Mouse (Mus musculus) neutrophil, adult 65 days (primary cell): ENCODE data around the gene Arl6ip4. TPM values are rescaled to one million over a fixed set of nuclear protein-coding genes. Genes with fewer than 3 reads are reported as not detected.

ENCODE experiments used
- total RNA-seq: library from RNA; stranded (reverse); gene quantifications from 2 replicates; pipeline ENCODE4 v1.2.4, GENCODE M21; 2023

Arl6ip4 gene
- 23.9 and 38.2 TPM in 2 replicates for total RNA-seq

DNA sequence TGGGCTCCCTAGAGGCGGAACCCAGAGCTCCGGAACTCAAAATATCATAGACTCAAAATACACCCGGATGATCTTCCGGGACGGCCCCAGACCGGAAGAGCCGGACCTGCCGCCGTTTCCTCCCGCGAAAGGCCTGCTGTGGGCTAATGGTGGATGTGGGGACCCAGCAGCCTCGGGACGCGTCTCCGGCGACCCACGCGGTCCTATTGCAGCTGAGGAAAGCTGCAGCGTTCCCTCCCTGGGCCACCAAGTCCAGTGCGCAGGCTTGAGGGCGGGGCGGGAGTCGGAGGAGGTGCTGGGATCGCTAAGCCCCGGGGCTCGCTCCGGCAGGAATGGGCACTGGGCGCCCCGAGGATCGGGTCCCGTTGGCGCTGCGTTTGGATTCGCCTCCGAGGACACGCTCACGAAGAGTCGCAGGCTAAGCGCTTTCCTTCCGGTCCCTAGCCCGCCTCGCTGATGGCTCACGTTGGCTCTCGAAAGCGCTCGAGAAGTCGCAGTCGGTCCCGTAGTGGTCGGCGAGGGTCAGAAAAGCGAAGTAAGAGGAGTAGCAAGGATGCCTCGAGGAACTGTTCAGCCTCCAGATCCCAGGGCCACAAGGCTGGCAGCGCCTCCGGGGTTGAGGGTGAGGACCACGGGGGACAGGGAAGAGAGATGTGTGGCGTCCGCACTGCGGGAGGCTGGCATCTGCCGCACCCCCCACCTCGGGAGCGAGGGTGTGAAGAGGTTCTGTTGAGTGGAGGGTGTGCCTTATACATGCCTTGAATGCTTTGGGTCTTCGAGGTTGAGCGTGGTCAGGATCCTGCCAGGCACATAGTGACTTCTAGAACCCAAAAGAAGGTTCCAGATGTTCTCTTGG, at the start of gene Arl6ip4:
Gene Arl6ip4 (plus strand): TSS at position 100 of the 856 bp plus-strand sequence.

DNA sequence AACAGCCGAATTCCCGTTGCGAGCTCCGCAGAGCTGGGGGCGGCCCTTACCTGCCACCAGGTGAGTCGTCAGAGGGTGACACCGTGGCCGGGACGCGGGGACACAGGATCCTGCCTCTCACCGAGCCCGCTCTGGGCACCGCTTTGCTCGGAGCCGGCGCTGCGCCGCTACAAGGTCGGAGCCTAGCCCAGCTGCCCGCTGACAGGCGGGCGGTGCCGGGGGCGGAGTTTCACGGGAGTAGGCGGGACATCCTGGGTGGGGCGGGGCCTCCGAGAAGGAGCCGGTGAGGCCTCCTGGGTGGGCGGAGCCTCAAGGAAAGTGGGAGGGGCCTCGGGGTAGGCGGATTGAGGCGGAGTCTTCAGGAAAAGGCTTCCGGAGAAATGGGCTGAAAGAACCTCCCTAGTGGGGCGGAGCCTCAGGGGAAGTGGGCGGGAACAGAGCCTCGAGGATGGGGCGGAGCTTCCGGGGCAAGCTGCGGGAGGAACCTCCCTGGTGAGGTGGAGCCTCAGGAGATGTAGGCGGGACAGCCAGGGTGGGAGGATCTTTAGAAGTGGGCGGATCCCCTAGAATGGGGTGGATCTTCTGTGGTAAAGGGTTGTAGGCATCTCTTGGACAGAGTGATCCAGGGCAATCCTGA, 20.2 kb upstream of the Arl6ip4 start, which contains the start of gene Abcb9:
Gene Abcb9 (minus strand): TSS at position 203 of the 637 bp plus-strand sequence.

DNA sequence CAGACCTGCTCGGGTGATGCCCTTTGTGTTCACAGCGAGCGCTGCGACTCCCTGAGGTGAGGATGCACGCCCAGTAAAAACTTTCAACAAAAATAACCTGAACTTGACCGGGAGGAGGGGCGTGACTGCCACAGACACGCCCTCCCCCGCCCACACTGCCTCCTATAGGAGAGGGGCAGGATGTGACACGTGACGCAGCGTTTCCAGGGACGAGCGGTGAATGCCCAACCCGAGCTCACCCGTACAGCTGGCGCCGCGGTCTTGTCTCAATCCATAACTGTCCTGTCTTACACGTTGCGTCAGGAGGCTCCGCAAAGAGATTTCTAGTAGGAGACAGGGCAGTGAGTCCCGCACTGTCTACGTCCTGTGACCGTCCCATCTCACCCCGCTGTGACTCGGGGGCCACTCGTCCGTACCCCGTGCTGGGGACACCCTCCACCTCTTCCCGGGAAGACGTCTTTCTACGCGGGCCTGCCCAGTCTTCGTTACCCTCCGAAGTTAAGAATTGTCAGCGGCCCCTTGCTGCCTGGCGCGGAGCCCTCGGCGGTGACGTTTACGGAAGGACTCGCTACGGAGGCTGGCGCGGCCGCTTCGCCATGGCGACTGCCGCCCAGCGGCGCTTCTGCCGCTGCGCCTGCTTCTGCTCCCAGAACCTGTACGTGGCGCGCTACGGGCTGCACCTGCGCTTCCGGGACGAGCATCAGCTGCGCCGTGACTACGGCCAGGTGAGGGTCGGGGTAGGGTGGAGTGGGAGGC, 4.0 kb upstream of the Arl6ip4 start, which contains the start of gene Ogfod2:
Gene Ogfod2 (plus strand): TSS at position 556 of the 756 bp plus-strand sequence.

Other genes with a start within 250 kb of the Arl6ip4 start
- not detected in 2 replicates for gene Hcar1, start 236.1 kb upstream of the Arl6ip4 start, total RNA-seq
- 27.4 and 29.7 TPM in 2 replicates for gene Denr, start 208.9 kb upstream of the Arl6ip4 start, total RNA-seq
- not detected in 2 replicates for gene Gm43518, start 188.7 kb upstream of the Arl6ip4 start, total RNA-seq
- 2.0 and 2.2 TPM in 2 replicates for gene Ccdc62, start 185.4 kb upstream of the Arl6ip4 start, total RNA-seq
- 69.3 and 99.0 TPM in 2 replicates for gene Hip1r, start 142.5 kb upstream of the Arl6ip4 start, total RNA-seq
- gene Vps37b, start 83.8 kb upstream of the Arl6ip4 start, total RNA-seq, result 74.8 and 87.1 TPM in 2 replicates
- gene Abcb9, start 20.3 kb upstream of the Arl6ip4 start, total RNA-seq, result 3.1 and 3.7 TPM in 2 replicates
- 16.7 and 24.5 TPM in 2 replicates for gene Ogfod2, start 3.8 kb upstream of the Arl6ip4 start, total RNA-seq
- 1.9 and 2.1 TPM in 2 replicates for gene Pitpnm2, start 133.7 kb downstream of the Arl6ip4 start, total RNA-seq
- 11.6 TPM in 2 replicates for gene Mphosph9, start 211.9 kb downstream of the Arl6ip4 start, total RNA-seq
- gene 2810006K23Rik, start 212.0 kb downstream of the Arl6ip4 start, total RNA-seq, result 2.2 and 3.0 TPM in 2 replicates
- 74.1 and 82.2 TPM in 2 replicates for gene Cdk2ap1, start 247.0 kb downstream of the Arl6ip4 start, total RNA-seq